Mouse (Mus musculus) myocyte (in vitro differentiated cells): Measurements from ENCODE around the gene Iqschfp.

Experiments used
- E2F4 ChIP-seq: IDR thresholded peaks from one replicate; pipeline ENCODE4 v1.6.1; 2011; ENCODE audit warnings: mild to moderate bottlenecking, control low read depth, moderate library complexity; ENCODE audit not compliant: insufficient read depth
- MAX ChIP-seq: IDR thresholded peaks from one replicate; pipeline ENCODE4 v1.6.1; 2011; ENCODE audit warnings: low read depth, mild to moderate bottlenecking, control low read depth
- MYOD1 ChIP-seq, 3 experiments: IDR thresholded peaks; one replicate each; pipeline ENCODE4 v1.6.1; 2011; ENCODE audit warnings: control low read depth in 2 of 3, low read depth in 2 of 3, mild to moderate bottlenecking in 2 of 3, moderate library complexity in 1 of 3; ENCODE audit not compliant: insufficient read length in 2 of 3, control insufficient read depth in 1 of 3
- MYOG ChIP-seq, 3 experiments: IDR thresholded peaks; one replicate each; pipeline ENCODE4 v1.6.1; 2011; ENCODE audit warnings: control low read depth in 2 of 3, low read depth in 2 of 3, mild to moderate bottlenecking in 2 of 3; ENCODE audit not compliant: insufficient read length in 2 of 3, control insufficient read depth in 1 of 3, insufficient read depth in 1 of 3
- POLR2A ChIP-seq: IDR thresholded peaks from one replicate; pipeline ENCODE4 v1.6.1; 2011; ENCODE audit warnings: low read depth, mild to moderate bottlenecking, control low read depth, moderate library complexity; ENCODE audit not compliant: insufficient read length
- POLR2AphosphoS2 ChIP-seq: IDR thresholded peaks from one replicate; pipeline ENCODE4 v1.6.1; 2011; ENCODE audit warnings: low read depth, control low read depth; ENCODE audit not compliant: insufficient read length
- TCF12 ChIP-seq: IDR thresholded peaks from one replicate; pipeline ENCODE4 v1.6.1; 2011; ENCODE audit warnings: mild to moderate bottlenecking, control low read depth; ENCODE audit not compliant: poor library complexity, insufficient read depth, severe bottlenecking
- TCF3 ChIP-seq: IDR thresholded peaks from one replicate; pipeline ENCODE4 v1.6.1; 2011; ENCODE audit warnings: low read depth, control low read depth; ENCODE audit not compliant: insufficient read length
- USF1 ChIP-seq: IDR thresholded peaks from one replicate; pipeline ENCODE4 v1.6.1; 2011; ENCODE audit warnings: low read depth, mild to moderate bottlenecking, control low read depth, moderate library complexity

DNA sequence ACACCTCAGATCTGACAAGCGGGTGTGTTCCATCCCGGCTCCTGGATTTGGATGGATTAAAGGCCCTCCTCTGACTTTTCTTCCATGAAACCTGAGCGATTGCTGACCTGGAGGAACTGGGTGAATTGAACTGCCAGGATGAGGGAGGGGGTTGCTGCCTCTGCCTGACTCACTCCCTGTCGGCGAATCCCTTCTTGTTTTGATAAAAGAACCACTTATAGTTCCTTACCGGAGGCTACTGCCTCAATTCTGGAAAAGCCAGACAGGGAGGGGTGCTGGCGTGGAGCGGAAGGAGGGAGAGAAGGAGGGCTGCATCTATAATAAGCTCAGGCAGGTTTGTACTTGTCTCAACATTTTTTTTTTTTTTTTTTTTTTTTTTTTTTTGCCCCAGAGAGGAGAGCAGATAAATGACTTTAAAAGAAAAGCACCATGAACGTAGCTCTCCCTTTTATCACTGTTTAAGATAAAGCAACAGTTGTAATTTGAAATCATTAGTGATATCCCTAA, 603.8 kb downstream of the Iqschfp start:
- TF ChIP-seq POLR2A (no peak), USF1 (no peak), TCF3 (no peak), E2F4 (no peak), TCF12 (no peak), MYOD1 (IDR thresholded peaks at IDR 0.05; ENCODE audit: control insufficient read depth in 1 of 3, insufficient read length in 2 of 3, low read depth in 2 of 3) (no peak), MAX (no peak), POLR2AphosphoS2 (no peak), MYOG (IDR thresholded peaks at IDR 0.05; ENCODE audit: control insufficient read depth in 1 of 3, insufficient read depth in 1 of 3, insufficient read length in 2 of 3, low read depth in 2 of 3) (no peak)
